Mouse (Mus musculus) CD4-positive helper T cell, adult 2 months (primary cell): ENCODE data around the gene Lpcat2.

ENCODE experiments used
- DNase-seq: peaks from one replicate; pipeline ENCODE4 v3.0.0-alpha.2; 2012; ENCODE audit warnings: low read depth, missing footprints, low spot score

Lpcat2 gene

GRCm38 (mm10) chr8:92855171-92855894, at the start of gene Lpcat2:
Gene Lpcat2 (plus strand): TSS chr8:92855339.
- no peak for DNase-seq

GRCm38 (mm10) chr8:92812773-92813172, 42.4 kb upstream of the Lpcat2 start:
- no peak for DNase-seq

GRCm38 (mm10) chr8:92815661-92816060, 39.5 kb upstream of the Lpcat2 start:
- no peak for DNase-seq

- DNase-seq = no peak
Observed at GRCm38 (mm10) chr8:92817928-92818818, 37.0 kb upstream of the Lpcat2 start.

GRCm38 (mm10) chr8:92821151-92821550, 34.0 kb upstream of the Lpcat2 start:
- no peak for DNase-seq

- DNase-seq = no peak
Observed at GRCm38 (mm10) chr8:92822386-92822785, 32.8 kb upstream of the Lpcat2 start.

GRCm38 (mm10) chr8:92825991-92826390, 29.1 kb upstream of the Lpcat2 start:
- DNase-seq = no peak

- no peak for DNase-seq
Observed at GRCm38 (mm10) chr8:92827243-92828034, 27.7 kb upstream of the Lpcat2 start, which contains the start of gene Mmp2. Gene Mmp2 (plus strand): TSS chr8:92827291.

- no peak for DNase-seq
Observed at GRCm38 (mm10) chr8:92828251-92828743, 26.8 kb upstream of the Lpcat2 start.

GRCm38 (mm10) chr8:92834065-92834731, 20.9 kb upstream of the Lpcat2 start:
- no peak for DNase-seq

GRCm38 (mm10) chr8:92834786-92835500, 20.2 kb upstream of the Lpcat2 start:
- DNase-seq = no peak

- no peak for DNase-seq
Observed at GRCm38 (mm10) chr8:92835901-92836300, 19.2 kb upstream of the Lpcat2 start.

GRCm38 (mm10) chr8:92838616-92839015, 16.5 kb upstream of the Lpcat2 start:
- DNase-seq = no peak

- DNase-seq = no peak
Observed at GRCm38 (mm10) chr8:92839161-92839560, 16.0 kb upstream of the Lpcat2 start.

GRCm38 (mm10) chr8:92839876-92840275, 15.3 kb upstream of the Lpcat2 start:
- DNase-seq = no peak

GRCm38 (mm10) chr8:92846684-92847083, 8.5 kb upstream of the Lpcat2 start:
- no peak for DNase-seq

- no peak for DNase-seq
Observed at GRCm38 (mm10) chr8:92847299-92847698, 7.8 kb upstream of the Lpcat2 start.

- DNase-seq = no peak
Observed at GRCm38 (mm10) chr8:92849261-92849660, 5.9 kb upstream of the Lpcat2 start.

- no peak for DNase-seq
Observed at GRCm38 (mm10) chr8:92850239-92850638, 4.9 kb upstream of the Lpcat2 start.

GRCm38 (mm10) chr8:92851381-92851780, 3.8 kb upstream of the Lpcat2 start:
- no peak for DNase-seq
